Mouse (Mus musculus) mammary gland, adult 2 months (tissue): ENCODE results near the gene Olfr1279. TPM values are rescaled to one million over a fixed set of nuclear protein-coding genes. Genes with fewer than 3 reads are reported as not detected.

Experiments used
- polyA plus RNA-seq: library from polyadenylated mRNA; depleted of rRNA; stranded (reverse); fragments of >200 nt; gene quantifications from 2 replicates; pipeline ENCODE4 v1.2.3, GENCODE M21; 2012; ENCODE audit warnings: low replicate concordance; rRNA removed

Olfr1279 gene
- polyA plus RNA-seq = not detected in 2 replicates

DNA sequence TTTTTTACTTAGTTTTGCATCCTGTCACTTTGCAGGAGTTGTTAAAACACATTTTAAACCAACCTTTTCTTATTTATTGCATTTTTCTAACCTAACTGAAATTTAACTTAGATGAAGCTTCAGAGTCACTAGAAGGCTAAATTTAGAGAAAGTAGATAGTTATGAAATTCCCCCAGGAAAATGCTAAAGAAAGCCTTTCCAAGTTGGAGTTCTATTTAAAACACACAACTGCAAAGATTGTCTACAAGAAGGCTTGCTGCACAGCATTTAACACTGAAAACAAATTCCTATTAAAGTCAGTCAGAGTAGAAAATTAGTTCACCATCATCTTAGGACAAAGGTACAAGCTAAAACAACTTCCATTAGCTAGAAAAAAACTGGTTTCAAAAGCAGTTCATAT is at the start of gene Olfr1279:
Olfr1279 (plus strand) TSS at position 262 of the 400 bp plus-strand sequence.

DNA sequence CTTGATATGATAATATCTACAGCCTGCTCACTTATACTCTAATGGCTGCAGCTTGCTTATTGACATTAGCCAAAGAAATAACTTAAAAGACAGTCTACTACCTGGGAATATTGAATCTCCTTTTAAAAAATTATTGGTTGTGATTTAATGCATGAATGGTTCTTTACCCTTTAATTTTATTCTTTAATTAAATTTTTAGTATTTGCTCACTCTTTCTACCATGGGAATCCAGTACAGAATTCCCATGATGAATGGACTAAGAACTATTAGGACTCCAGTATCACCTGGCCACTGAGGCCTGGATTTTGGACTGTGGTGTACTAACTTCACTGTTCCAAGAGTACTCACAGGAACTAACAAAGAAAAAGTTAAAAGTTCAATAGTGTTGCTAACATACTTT is 46.2 kb upstream of the Olfr1279 start, which contains the start of gene Olfr1276:
Olfr1276 (plus strand) TSS at position 301 of the 400 bp plus-strand sequence.

DNA sequence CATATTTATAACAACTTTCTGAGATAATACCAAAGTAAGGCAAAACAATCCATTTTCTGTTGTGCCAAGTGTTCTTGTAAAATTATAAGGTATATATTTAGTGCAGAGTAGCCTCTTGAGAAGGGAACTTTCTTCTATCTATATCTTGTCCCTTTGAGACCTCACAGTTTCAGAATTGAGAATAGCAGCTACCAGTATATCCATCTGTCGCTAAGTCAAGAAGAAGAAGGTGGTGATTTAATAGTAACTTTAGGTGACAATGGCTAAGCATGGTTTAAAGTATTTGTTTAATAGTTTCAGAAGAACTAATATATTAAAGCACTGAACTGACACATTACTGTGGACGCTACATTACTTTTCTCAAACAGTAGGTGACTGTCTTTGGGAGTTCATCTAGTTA is 26.4 kb upstream of the Olfr1279 start, which contains the start of gene Olfr1277:
Olfr1277 (minus strand) TSS at position 101 of the 400 bp plus-strand sequence.

DNA sequence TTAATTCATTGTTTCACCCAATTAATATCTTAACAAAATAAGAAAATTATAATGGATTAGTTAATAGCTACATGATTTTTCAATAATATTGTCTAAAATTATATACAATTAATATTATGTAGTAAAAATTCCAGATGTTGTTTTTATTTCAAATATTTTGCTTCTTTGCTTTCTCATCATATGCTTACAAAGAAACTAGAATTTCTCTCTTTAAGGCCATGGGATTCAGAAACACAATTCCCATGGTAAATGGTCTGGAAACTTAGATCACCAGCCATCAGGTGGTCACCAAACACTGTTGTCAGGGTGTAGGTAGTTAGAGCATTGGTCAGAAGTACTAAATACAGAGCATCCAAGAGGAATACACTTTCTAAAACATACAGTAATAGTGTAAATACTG is 10.6 kb upstream of the Olfr1279 start, which contains the start of gene Olfr1278:
Olfr1278 (plus strand) TSS at position 301 of the 400 bp plus-strand sequence.

DNA sequence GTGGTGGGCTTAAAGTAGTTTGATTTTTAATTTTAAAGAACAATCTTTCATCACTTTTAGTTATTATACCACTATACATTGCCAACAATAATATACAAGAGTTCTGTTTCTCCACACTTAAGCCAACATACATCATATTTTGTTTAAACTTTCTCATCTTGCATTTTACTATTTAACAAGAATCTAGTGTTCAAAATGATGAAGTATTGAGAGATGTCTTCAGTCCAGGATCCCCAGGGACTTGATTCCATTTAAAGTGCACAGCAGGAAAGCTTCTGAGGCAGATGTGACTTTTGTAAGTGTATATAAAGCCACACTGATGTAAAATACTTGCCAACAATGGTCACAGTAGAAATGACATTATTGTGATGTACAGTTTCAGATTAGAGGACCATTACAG is 13.3 kb downstream of the Olfr1279 start, which contains the start of gene Olfr1280:
Olfr1280 (plus strand) TSS at position 301 of the 400 bp plus-strand sequence.

DNA sequence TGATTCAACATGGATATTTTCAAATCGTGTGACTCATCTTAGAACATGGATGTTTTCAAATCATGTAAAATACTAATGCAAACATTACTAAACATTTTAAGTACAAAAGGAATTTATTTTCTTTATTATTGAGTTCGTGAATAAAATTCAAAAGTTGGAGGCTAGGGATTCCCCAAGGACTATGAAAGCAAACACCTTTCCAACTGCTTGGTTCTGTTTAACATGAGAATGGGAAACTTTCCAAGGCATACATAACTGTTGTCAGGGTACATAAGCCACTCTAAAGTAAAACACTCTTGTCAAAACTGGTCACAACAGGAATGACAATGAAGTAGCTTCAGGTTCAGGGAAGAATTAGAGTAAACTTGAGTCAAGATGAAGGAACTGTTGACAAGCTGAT is 25.8 kb downstream of the Olfr1279 start, which contains the start of gene Olfr1281:
Olfr1281 (plus strand) TSS at position 301 of the 400 bp plus-strand sequence.

DNA sequence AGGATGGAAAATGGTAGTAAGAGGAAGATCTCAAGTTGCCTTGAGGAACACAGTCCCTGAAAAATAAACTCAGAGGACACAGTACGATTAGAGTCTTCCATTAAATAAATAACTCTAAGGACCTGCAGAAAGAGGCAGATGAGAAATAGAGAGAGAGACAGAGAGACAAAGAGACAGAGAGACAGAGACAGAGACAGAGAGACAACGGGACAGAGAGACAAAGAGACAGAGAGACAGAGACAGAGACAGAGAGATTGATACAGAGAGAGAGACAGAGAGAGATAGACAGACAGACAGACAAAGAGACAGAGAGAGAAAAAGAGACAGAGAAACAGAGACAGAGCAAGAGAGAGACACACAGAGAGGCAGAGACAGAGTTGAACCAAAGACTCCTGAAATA is 35.5 kb downstream of the Olfr1279 start, which contains the start of gene Olfr1282:
Olfr1282 (minus strand) TSS at position 101 of the 400 bp plus-strand sequence.

Other genes with a start within 250 kb of the Olfr1279 start
- gene Gm13941, start 194.7 kb upstream of the Olfr1279 start, polyA plus RNA-seq = not detected in 2 replicates
- gene Gm15130, start 147.7 kb upstream of the Olfr1279 start, polyA plus RNA-seq = not detected in 2 replicates
- not detected in 2 replicates for gene 4930430A15Rik, start 71.0 kb upstream of the Olfr1279 start, polyA plus RNA-seq
- gene Olfr1275, start 65.3 kb upstream of the Olfr1279 start, polyA plus RNA-seq = not detected in 2 replicates
- gene Olfr1276, start 46.1 kb upstream of the Olfr1279 start, polyA plus RNA-seq = not detected in 2 replicates
- not detected in 2 replicates for gene Olfr1277, start 26.5 kb upstream of the Olfr1279 start, polyA plus RNA-seq
- not detected in 2 replicates for gene Olfr1278, start 10.5 kb upstream of the Olfr1279 start, polyA plus RNA-seq
- not detected in 2 replicates for gene Olfr1280, start 13.4 kb downstream of the Olfr1279 start, polyA plus RNA-seq
- not detected in 2 replicates for gene Olfr1281, start 25.9 kb downstream of the Olfr1279 start, polyA plus RNA-seq
- gene Olfr1282, start 35.4 kb downstream of the Olfr1279 start, polyA plus RNA-seq = not detected in 2 replicates
- not detected in 2 replicates for gene Olfr1283, start 66.2 kb downstream of the Olfr1279 start, polyA plus RNA-seq
- gene Olfr1284, start 74.9 kb downstream of the Olfr1279 start, polyA plus RNA-seq = not detected in 2 replicates
- not detected in 2 replicates for gene Olfr1286, start 122.5 kb downstream of the Olfr1279 start, polyA plus RNA-seq
- not detected in 2 replicates for gene Olfr1287, start 148.5 kb downstream of the Olfr1279 start, polyA plus RNA-seq
- not detected in 2 replicates for gene Olfr1288, start 173.5 kb downstream of the Olfr1279 start, polyA plus RNA-seq
- gene Olfr1289, start 180.2 kb downstream of the Olfr1279 start, polyA plus RNA-seq = not detected in 2 replicates
- gene Olfr1290, start 193.2 kb downstream of the Olfr1279 start, polyA plus RNA-seq = not detected in 2 replicates
- gene Olfr1291-ps1, start 196.5 kb downstream of the Olfr1279 start, polyA plus RNA-seq = not detected in 2 replicates
- not detected in 2 replicates for gene Olfr1293-ps, start 224.6 kb downstream of the Olfr1279 start, polyA plus RNA-seq
- not detected in 2 replicates for gene Olfr1294, start 239.7 kb downstream of the Olfr1279 start, polyA plus RNA-seq